Mouse (Mus musculus) heart, adult 11 months (tissue): Measurements from ENCODE around the gene Cdh24.
A peak's percentile ranks its signal among the peaks of the same experiment; 100 is the strongest.

Source experiments
- DNase-seq: peaks from one replicate; pipeline ENCODE4 v3.0.0; 2022

Cdh24 gene

DNA sequence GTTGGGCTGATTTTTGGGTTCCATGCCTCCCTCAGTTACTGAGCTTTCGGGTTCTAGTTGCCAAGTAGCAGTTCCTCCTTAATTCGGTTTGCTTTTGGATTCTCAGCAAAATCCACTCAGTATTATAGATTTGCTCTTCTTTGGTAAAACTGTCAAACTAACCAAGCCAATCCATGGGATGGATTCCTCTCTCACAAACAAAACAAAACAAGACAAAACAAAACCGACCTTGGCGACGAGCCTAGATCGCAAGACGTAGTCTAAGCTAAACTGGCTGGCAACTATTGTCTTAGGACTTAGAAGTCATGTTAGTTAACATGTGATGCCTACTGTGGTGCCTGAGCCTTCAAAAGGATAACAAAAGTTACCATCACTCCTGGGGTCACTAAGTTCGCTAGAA lies 37.5 kb downstream of the Cdh24 start:
- no peak for DNase-seq

DNA sequence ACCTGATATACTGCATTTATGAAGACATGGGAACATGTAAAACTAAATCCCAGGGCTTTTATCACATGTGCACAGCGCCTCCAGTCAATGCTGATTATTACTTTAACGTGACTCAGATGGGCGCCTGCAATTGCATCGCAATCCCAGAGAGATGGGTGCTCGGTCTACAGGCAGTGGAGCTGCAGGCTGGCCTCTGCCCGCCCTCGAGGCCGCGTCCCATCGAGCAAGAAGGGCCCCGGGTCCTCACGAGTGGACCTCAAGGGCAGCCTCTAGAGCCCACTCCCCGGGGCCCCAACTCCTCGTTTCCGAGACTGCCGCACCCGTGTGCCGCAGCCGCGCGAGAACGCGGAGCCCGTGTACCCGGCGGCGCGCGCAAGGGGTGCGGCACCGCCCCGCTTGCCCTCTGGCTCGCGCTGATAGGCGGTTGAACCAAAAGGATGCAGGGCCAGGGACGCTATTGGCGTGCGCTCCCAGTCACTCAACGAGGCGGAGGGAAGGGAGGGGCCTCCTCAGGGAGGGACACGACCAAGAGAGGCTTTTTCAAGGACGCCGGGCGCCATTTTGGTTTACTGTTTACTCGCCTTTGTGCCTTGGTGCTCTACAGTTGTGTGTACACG lies 38.0 kb downstream of the Cdh24 start:
- peak; percentile 100 for DNase-seq

DNA sequence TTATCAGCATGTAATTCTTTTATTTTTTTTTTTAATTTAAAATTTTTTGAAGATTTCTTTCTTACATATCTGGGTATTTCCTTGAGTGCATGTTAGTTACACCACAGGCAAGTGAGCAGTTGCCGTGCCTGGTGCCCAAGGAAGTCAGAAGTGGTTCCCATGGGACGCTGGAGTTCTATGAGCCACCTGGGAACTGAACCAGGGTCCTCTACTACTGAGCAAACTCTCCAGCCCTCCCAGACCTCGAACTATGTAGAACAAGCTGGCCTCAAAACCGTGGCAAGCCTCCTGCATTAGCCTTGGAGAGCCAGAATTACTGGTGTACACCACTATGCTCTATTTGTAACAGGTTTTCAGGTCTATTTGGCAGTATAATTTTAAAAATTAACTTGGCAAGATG lies 38.6 kb downstream of the Cdh24 start:
- DNase-seq: peak; percentile 90

DNA sequence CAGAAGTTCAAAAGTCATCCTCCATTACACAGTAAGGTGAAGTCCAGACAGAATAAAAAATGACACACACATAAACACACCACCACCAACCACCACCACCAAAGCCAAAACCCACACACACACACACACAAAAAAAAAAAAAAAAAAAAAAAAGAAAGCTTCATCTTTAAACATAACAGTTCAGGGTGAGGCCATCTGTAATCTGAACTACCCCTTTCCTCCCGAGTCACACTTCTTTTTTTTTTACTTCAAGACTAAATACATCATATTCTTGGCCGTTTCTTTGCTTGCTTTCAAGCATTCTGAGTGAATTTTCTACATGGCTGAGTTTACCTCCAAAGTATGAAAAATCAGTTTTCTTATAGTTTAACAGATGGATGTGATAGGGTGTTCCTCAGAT lies 39.6 kb downstream of the Cdh24 start:
- DNase-seq: no peak

DNA sequence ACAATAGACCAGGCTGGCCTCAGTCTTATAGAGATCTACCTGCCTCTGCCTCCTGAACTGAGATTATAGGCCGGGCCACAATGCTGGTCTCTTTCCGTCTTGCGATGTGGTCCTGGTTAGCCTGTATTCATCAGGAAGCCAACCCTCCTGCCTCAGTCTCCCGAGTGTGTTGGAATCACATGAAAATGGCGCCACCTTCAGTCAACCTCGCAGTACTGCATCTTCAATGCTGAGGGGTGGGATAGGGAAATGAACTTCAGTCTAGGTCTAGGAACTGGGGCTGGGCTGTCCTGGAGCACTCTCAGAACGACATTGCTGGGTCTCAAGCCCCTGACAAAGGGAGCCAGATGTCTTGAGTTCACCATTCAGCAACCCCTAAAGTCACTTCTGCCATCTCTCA lies 44.1 kb downstream of the Cdh24 start:
- DNase-seq: peak; percentile 84

DNA sequence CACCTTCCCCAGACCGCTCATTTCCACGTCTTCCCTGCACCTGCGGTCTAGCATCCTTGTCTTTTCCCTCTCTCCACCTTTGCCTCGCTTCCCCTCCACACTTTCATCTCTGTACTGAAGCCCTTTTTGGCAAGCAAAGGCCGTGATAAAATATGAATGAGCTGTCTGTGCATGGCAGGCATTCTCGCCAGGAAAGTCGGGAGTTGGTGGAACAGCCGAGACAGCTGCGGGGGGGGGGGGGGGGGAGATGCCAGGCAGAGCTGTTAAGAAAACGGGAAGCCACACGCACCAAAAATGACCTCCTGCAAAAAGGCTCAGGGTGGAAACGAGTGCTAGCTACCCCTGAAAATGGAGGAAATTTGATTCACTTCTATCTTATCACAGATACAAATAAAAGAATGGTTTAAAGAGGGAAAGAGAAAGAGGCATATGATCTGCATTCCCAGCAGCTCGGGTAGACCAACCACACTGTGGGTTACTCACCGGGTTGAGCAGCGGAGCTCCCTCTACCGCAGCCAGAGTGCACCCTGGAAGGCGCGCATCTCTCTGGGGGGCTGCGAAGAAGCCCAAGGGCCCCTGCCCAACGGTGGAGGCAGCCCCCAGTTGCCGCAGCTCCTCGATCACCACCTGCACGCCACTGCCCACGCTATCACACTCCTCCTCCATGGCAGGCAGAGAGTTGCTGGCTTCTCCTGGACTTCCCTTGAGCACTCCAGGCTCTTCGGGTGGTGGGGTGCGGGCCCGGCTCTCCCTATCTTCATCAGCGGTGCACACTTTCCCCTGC lies 46.3 kb downstream of the Cdh24 start:
- no peak for DNase-seq

DNA sequence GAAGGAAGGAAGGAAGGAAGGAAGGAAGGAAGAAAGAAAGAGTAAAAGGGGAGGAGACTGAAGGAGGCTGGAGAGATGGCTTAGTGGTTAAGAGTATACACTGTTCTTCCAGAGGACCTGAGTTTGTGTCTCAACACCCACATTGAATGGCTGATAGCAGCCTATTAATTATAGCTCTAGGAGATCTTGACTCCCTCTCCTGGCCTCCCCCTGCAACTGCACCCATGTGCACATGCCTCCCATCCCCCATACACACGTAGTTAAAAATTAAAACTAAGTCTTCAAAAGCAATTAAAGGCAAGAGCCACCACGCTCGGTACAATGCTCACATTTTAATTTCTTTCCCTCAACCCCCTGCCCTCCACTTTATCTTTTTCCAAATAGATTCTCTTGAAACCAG lies 47.1 kb downstream of the Cdh24 start:
- DNase-seq: no peak

DNA sequence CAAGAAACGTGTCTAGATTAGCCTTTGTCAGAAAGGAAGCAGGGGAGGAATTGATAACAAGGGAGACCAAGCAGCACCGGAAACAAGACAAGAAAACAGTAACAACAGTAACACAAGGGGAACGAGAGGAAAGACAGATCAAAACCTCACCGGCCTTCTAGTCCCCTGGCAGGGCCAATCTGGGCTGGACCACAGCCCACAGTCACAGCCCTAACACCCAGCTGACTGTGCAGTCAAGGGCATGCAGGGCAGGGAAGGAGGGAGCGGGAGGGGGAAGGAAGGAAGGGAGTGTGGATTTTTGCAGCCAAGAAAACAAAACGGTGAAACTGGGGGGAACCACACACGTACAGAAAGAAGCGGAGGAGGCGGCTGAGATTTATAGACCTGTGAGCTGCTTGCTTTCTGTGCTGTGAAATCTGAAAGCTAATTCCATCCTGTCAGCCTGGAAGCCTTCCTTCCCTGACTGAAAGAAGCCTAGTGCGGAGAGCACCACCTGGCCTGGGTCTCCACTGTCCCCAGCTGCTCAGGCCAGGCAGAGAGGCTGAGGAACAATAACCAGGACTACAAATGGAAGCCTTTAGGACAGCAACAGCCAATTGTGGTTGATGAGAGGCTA lies 48.7 kb downstream of the Cdh24 start:
- peak; percentile 96 for DNase-seq

DNA sequence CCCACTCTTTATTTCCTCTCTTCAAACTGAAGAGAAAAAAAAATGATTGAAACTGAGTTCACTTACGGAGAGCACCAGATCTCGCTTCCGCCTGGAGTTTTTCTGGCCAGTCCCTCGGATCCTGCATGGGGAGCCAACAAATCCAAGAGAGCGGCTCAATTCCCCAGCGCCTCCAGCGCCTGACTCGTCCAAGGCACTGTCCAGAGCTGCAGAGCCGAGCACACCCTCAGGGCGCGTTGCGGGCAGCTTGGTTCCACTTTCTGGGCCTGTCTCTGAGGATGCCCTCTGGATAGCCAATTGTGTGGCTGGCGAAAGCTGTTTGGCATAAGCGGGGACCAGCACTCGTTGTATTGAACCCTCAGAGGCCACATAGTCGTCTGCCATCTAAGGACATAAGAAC lies 50.1 kb downstream of the Cdh24 start:
- peak; percentile 92 for DNase-seq

DNA sequence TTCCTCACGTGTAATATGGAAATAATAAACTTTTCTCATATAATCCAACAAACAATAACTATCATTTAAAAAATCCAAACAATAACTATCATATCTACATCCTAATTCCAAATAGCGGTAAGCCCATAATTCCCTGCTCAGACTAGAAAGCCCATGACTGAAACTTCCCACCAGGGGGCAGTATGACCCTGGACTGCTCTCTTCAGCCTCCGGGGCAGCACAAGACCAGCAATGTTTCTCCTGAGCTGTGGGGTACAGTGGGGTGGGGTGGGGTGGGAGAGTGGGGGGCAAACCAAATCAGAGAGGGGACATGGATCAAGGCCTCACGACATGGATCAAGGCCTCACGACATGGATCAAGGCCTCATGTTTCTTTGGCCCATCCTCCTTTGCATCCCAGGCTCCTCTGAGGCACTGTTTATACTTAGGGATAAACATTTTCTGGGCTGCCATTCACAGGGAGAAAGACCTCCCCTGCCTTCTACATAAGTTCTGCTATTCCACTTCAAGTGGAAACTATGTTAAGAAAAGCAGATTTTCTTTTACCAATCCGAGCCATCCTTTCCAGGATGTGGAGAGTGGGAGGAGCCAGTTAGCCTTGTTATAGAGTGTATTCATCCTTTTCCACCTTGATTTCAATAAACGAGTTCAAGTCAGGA lies 57.4 kb downstream of the Cdh24 start:
- DNase-seq: peak; percentile 95

DNA sequence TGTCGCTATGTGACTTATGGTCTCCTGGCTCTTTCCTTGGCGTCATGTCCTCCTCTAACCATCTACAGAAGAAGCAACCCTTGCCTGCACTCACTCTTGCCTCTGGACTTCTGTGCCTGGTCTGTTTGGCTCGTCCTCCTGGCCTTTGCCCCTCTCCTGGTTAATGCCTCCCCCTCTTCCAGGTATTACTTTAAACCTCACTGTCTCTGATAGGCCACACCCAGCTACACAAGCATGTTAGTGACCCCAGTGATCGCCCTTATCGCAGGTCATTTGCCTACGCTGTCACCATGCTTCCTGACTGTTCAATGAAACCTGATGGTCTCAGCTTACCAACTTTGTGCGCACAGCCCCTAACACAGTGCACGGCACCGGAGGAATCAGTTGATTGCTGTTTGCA lies 58.6 kb downstream of the Cdh24 start:
- peak; percentile 87 for DNase-seq
